Mouse (Mus musculus): ENCODE results near the gene Psmb8. TPM values are rescaled to one million over a fixed set of nuclear protein-coding genes. Genes with fewer than 3 reads are reported as not detected.

Psmb8 gene
- polyA plus RNA-seq, 1 experiment from 2014 or later = 18.5 TPM

- H3K4me2 ChIP-seq (ENCODE audit: low read depth, low read length) = no peak overlapping the region
- H3K4me3 ChIP-seq (ENCODE audit: low read depth, low read length) = no peak overlapping the region
Measured at GRCm38 (mm10) chr17:34199050-34199619, 1.6 kb downstream of the Psmb8 start.

GRCm38 (mm10) chr17:34200047-34200446 is 2.5 kb downstream of the Psmb8 start:
- peaks cover 18% of the 10 kb centered on the region for H3K4me1 ChIP-seq (ENCODE audit: control insufficient read depth, low read depth, low read length)
- no peak overlapping the region for H3K4me3 ChIP-seq (ENCODE audit: low read depth, low read length)
- no peaks in the 10 kb centered on the region for H3K9me3 ChIP-seq (replicated peaks; ENCODE audit: control insufficient read depth, low read length)
- H3K4me2 ChIP-seq (ENCODE audit: low read depth, low read length) = no peak overlapping the region
- WGBS (ENCODE audit: insufficient replicate concordance) = 77% methylated on average over 10 of the region's 10 CpGs
- no peak overlapping the region for H3K27ac ChIP-seq (ENCODE audit: low read length)
- H3K9ac ChIP-seq (ENCODE audit: low read depth, low read length) = no peak overlapping the region
- H3K27me3 ChIP-seq (ENCODE audit: control insufficient read depth, insufficient read depth, low read depth, low read length) = peaks cover 24% of the 10 kb centered on the region
- no peaks in the 10 kb centered on the region for H3K36me3 ChIP-seq (ENCODE audit: control insufficient read depth, insufficient read depth)
- ATAC-seq (ENCODE audit: low read depth) = no peak

More at GRCm38 (mm10) chr17:34199050-34199619, 1.6 kb downstream of the Psmb8 start:
- 57% methylated on average over 12 of the region's 12 CpGs for WGBS (ENCODE audit: insufficient replicate concordance)
- Histone ChIP-seq H3K36me3 (ENCODE audit: control insufficient read depth, insufficient read depth) (no peaks in the 10 kb centered on the region), H3K9ac (ENCODE audit: low read depth, low read length) (no peak overlapping the region), H3K27me3 (ENCODE audit: control insufficient read depth, insufficient read depth, low read depth, low read length) (peaks cover 24% of the 10 kb centered on the region), H3K4me1 (ENCODE audit: control insufficient read depth, low read depth, low read length) (peaks cover 16% of the 10 kb centered on the region), H3K9me3 (replicated peaks; ENCODE audit: control insufficient read depth, low read length) (no peaks in the 10 kb centered on the region), H3K27ac (ENCODE audit: low read length) (no peak overlapping the region)
- no peak for ATAC-seq (ENCODE audit: low read depth)

- Histone ChIP-seq H3K4me3 (ENCODE audit: low read depth, low read length) (no peak overlapping the region), H3K9ac (ENCODE audit: low read depth, low read length) (no peak overlapping the region), H3K27me3 (ENCODE audit: control insufficient read depth, insufficient read depth, low read depth, low read length) (peaks cover 24% of the 10 kb centered on the region), H3K36me3 (ENCODE audit: control insufficient read depth, insufficient read depth) (no peaks in the 10 kb centered on the region), H3K27ac (ENCODE audit: low read length) (no peak overlapping the region), H3K4me2 (ENCODE audit: low read depth, low read length) (no peak overlapping the region), H3K4me1 (ENCODE audit: control insufficient read depth, low read depth, low read length) (peaks cover 26% of the 10 kb centered on the region), H3K9me3 (replicated peaks; ENCODE audit: control insufficient read depth, low read length) (no peaks in the 10 kb centered on the region)
- WGBS (ENCODE audit: insufficient replicate concordance) = 77% methylated on average over 16 of the region's 16 CpGs
- ATAC-seq (ENCODE audit: low read depth) = no peak
Measured at GRCm38 (mm10) chr17:34200772-34201505, 3.4 kb downstream of the Psmb8 start.

- Histone ChIP-seq H3K27ac (ENCODE audit: low read length) (no peak overlapping the region), H3K9me3 (replicated peaks; ENCODE audit: control insufficient read depth, low read length) (no peaks in the 10 kb centered on the region), H3K4me3 (ENCODE audit: low read depth, low read length) (no peak overlapping the region), H3K9ac (ENCODE audit: low read depth, low read length) (no peak overlapping the region), H3K27me3 (ENCODE audit: control insufficient read depth, insufficient read depth, low read depth, low read length) (peaks cover 17% of the 10 kb centered on the region), H3K4me2 (ENCODE audit: low read depth, low read length) (no peak overlapping the region), H3K36me3 (ENCODE audit: control insufficient read depth, insufficient read depth) (no peaks in the 10 kb centered on the region), H3K4me1 (ENCODE audit: control insufficient read depth, low read depth, low read length) (peaks cover 25% of the 10 kb centered on the region)
- ATAC-seq (ENCODE audit: low read depth) = no peak
- WGBS (ENCODE audit: insufficient replicate concordance) = 68% methylated on average over 7 of the region's 7 CpGs
Measured at GRCm38 (mm10) chr17:34201506-34202055, 4.1 kb downstream of the Psmb8 start.

GRCm38 (mm10) chr17:34202760-34203442 is 5.4 kb downstream of the Psmb8 start:
- WGBS (ENCODE audit: insufficient replicate concordance) = 79% methylated on average over 4 of the region's 4 CpGs
- Histone ChIP-seq H3K27ac (ENCODE audit: low read length) (no peak overlapping the region), H3K36me3 (ENCODE audit: control insufficient read depth, insufficient read depth) (no peaks in the 10 kb centered on the region), H3K27me3 (ENCODE audit: control insufficient read depth, insufficient read depth, low read depth, low read length) (peaks cover 4% of the 10 kb centered on the region), H3K4me3 (ENCODE audit: low read depth, low read length) (no peak overlapping the region), H3K4me1 (ENCODE audit: control insufficient read depth, low read depth, low read length) (peaks cover 14% of the 10 kb centered on the region), H3K9ac (ENCODE audit: low read depth, low read length) (no peak overlapping the region), H3K9me3 (replicated peaks; ENCODE audit: control insufficient read depth, low read length) (no peaks in the 10 kb centered on the region), H3K4me2 (ENCODE audit: low read depth, low read length) (no peak overlapping the region)
- ATAC-seq (ENCODE audit: low read depth) = no peak

- Histone ChIP-seq H3K9me3 (replicated peaks; ENCODE audit: control insufficient read depth, low read length) (no peaks in the 10 kb centered on the region), H3K4me1 (ENCODE audit: control insufficient read depth, low read depth, low read length) (peaks cover 14% of the 10 kb centered on the region), H3K36me3 (ENCODE audit: control insufficient read depth, insufficient read depth) (no peaks in the 10 kb centered on the region), H3K9ac (ENCODE audit: low read depth, low read length) (peak within 1 kb of the TSS; percentile 84), H3K4me2 (ENCODE audit: low read depth, low read length) (peak within 1 kb of the TSS; percentile 95), H3K4me3 (ENCODE audit: low read depth, low read length) (peak within 1 kb of the TSS; percentile 85), H3K27ac (ENCODE audit: low read length) (no peak within 1 kb of the TSS; the same call in 1 of the 2 replicates), H3K27me3 (ENCODE audit: control insufficient read depth, insufficient read depth, low read depth, low read length) (no peaks in the 10 kb centered on the region)
- ATAC-seq (ENCODE audit: low read depth) = no peak
- 74% methylated on average over 5 of the region's 5 CpGs for WGBS (ENCODE audit: insufficient replicate concordance)
Measured at GRCm38 (mm10) chr17:34203444-34203843, 5.9 kb downstream of the Psmb8 start, which contains the start of gene Tap2. Gene Tap2 (plus strand): TSS chr17:34203527.

- peaks cover 14% of the 10 kb centered on the region for H3K4me1 ChIP-seq (ENCODE audit: control insufficient read depth, low read depth, low read length)
- peak overlapping the region; percentile 85 for H3K4me3 ChIP-seq (ENCODE audit: low read depth, low read length)
- H3K27ac ChIP-seq (ENCODE audit: low read length) = peak overlapping the region; percentile 50; the same call in 1 of the 2 replicates
- 1% methylated on average over 44 of the region's 44 CpGs for WGBS (ENCODE audit: insufficient replicate concordance)
- peak; percentile 64 for ATAC-seq (ENCODE audit: low read depth)
- no peaks in the 10 kb centered on the region for H3K27me3 ChIP-seq (ENCODE audit: control insufficient read depth, insufficient read depth, low read depth, low read length)
- H3K9me3 ChIP-seq (replicated peaks; ENCODE audit: control insufficient read depth, low read length) = no peaks in the 10 kb centered on the region
- peak overlapping the region; percentile 95 for H3K4me2 ChIP-seq (ENCODE audit: low read depth, low read length)
- H3K36me3 ChIP-seq (ENCODE audit: control insufficient read depth, insufficient read depth) = no peaks in the 10 kb centered on the region
- peak overlapping the region; percentile 84 for H3K9ac ChIP-seq (ENCODE audit: low read depth, low read length)
Measured at GRCm38 (mm10) chr17:34204303-34205010, 6.9 kb downstream of the Psmb8 start.

GRCm38 (mm10) chr17:34205021-34205745 is 7.7 kb downstream of the Psmb8 start:
- Histone ChIP-seq H3K36me3 (ENCODE audit: control insufficient read depth, insufficient read depth) (no peaks in the 10 kb centered on the region), H3K9ac (ENCODE audit: low read depth, low read length) (peak overlapping the region; percentile 84), H3K4me3 (ENCODE audit: low read depth, low read length) (peak overlapping the region; percentile 85), H3K9me3 (replicated peaks; ENCODE audit: control insufficient read depth, low read length) (no peaks in the 10 kb centered on the region), H3K4me1 (ENCODE audit: control insufficient read depth, low read depth, low read length) (peaks cover 14% of the 10 kb centered on the region), H3K4me2 (ENCODE audit: low read depth, low read length) (peak overlapping the region; percentile 95), H3K27ac (ENCODE audit: low read length) (peak overlapping the region; percentile 60), H3K27me3 (ENCODE audit: control insufficient read depth, insufficient read depth, low read depth, low read length) (no peaks in the 10 kb centered on the region)
- peak; percentile 31; the same call in 1 of the 2 replicates for ATAC-seq (ENCODE audit: low read depth)
- WGBS (ENCODE audit: insufficient replicate concordance) = 10% methylated on average over 18 of the region's 18 CpGs
